Mouse (Mus musculus) limb, embryonic 14.5 days (tissue): ENCODE data around the gene Eif5a. TPM values are rescaled to one million over a fixed set of nuclear protein-coding genes. Genes with fewer than 3 reads are reported as not detected.
"Not testable (repeated sequence)": the region's sequence is repeated elsewhere in the genome, so short reads cannot be mapped to it uniquely, and the experiment has no call there.

ENCODE experiments used
- ATAC-seq: fragments of 200-750 bp; cut with Nextera tagmentation; 2 replicates; pipeline ENCODE4 v1.8.0; 2017; ENCODE audit warnings: low read depth, moderate number of reproducible peaks, moderate TSS enrichment; ENCODE audit not compliant: low FRiP score
- DNase-seq: peaks from one replicate; pipeline ENCODE4 v3.0.0-alpha.2; 2015; ENCODE audit warnings: low spot score
- H3K27ac ChIP-seq: fragments of 300-500 bp; sonication (generic); replicated peaks from 2 replicates; pipeline ENCODE4 v1.5.1; 2014; ENCODE audit warnings: low read depth, mild to moderate bottlenecking, low read length, moderate library complexity, mixed read lengths
- H3K27me3 ChIP-seq: fragments of 300-500 bp; sonication (generic); 2 replicates; pipeline ENCODE4 v1.6.1; 2014; ENCODE audit warnings: low read length, mixed read lengths; ENCODE audit not compliant: control insufficient read depth, insufficient read depth
- H3K36me3 ChIP-seq: fragments of 300-500 bp; sonication (generic); 2 replicates; pipeline ENCODE4 v1.6.1; 2014; ENCODE audit warnings: mild to moderate bottlenecking, low read length, moderate library complexity, mixed read lengths; ENCODE audit not compliant: control insufficient read depth, insufficient read depth
- H3K4me1 ChIP-seq: fragments of 300-500 bp; sonication (generic); 2 replicates; pipeline ENCODE4 v1.6.1; 2014; ENCODE audit warnings: antibody characterized with exemption, low read length, mixed read lengths; ENCODE audit not compliant: control insufficient read depth, insufficient read depth
- H3K4me2 ChIP-seq: fragments of 300-500 bp; sonication (generic); replicated peaks from 2 replicates; pipeline ENCODE4 v1.6.1; 2014; ENCODE audit warnings: low read depth, mild to moderate bottlenecking, low read length, moderate library complexity; ENCODE audit not compliant: severe bottlenecking
- H3K4me3 ChIP-seq: fragments of 300-500 bp; sonication (generic); replicated peaks from 2 replicates; pipeline ENCODE4 v1.5.1; 2014; ENCODE audit warnings: low read length
- H3K9ac ChIP-seq: fragments of 300-500 bp; sonication (generic); 2 replicates; pipeline ENCODE4 v1.6.1; 2014; ENCODE audit warnings: mild to moderate bottlenecking, low read depth, low read length, moderate library complexity; ENCODE audit not compliant: severe bottlenecking
- H3K9me3 ChIP-seq: fragments of 300-500 bp; sonication (generic); 2 replicates; pipeline ENCODE4 v1.6.1; 2016; ENCODE audit warnings: low read length; ENCODE audit not compliant: control insufficient read depth
- POLR2A ChIP-seq: fragments of 200-500 bp; IDR thresholded peaks from 2 replicates; pipeline ENCODE4 v1.8.0; 2012; ENCODE audit warnings: inconsistent platforms, mild to moderate bottlenecking, moderate library complexity, borderline replicate concordance; ENCODE audit not compliant: insufficient read depth, insufficient read length; ENCODE audit errors: extremely low read depth
- WGBS: fragments of 180-500 bp; shearing (Covaris S2); extraction: QIAGEN DNeasy Blood & Tissue Kit; methylation state at CpG from one replicate; pipeline ENCODE4 v1.1.7; 2014; 5-methylcytosine and 5-hydroxymethylcytosine counted together
- polyA plus RNA-seq, 2 experiments: library from polyadenylated mRNA; depleted of rRNA in 1 of 2; stranded (reverse) in 1 of 2; unstranded in 1 of 2; fragments of >200 nt; fragmentation: Nextera tagmentation in 1 of 2; extraction: Ambion mirVana in 1 of 2; gene quantifications; 2 replicates each; pipeline versions ENCODE4 v1.2.1 to v1.2.3; 2012 to 2014

Gene Eif5a
- polyA plus RNA-seq, 2 experiments: 1,079 to 1,603 TPM

DNA sequence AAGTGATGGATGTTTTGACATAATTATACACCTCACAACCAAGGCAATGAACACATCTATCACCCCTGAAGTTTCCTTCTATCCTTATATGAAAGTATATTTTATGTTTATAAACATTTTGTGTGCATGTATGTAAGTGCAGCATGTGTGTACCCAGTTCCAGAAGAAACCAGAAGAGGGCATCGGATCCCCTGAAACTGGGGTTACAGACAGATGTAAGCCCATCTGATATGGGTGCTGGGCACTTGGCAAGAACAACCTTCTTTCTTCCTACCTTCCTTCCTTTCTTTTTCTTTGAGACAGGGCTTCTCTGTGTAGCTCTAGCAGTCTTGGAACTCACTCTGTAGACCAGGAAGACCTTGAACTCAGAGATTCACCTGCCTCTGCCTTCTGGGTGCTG, 34.5 kb upstream of the Eif5a start:
- WGBS: 73% methylated on average over 1 of the region's 1 CpGs
- Histone ChIP-seq H3K4me2 (no peak overlapping the region), H3K9me3 (no peaks in the 10 kb centered on the region), H3K9ac (no peak overlapping the region), H3K4me3 (no peak overlapping the region), H3K36me3 (no peaks in the 10 kb centered on the region), H3K4me1 (no peaks in the 10 kb centered on the region), H3K27me3 (peaks cover 5% of the 10 kb centered on the region; the same call in 1 of the 2 replicates), H3K27ac (no peak overlapping the region)
- no peak for ATAC-seq
- no peak for TF ChIP-seq POLR2A
- DNase-seq: no peak

DNA sequence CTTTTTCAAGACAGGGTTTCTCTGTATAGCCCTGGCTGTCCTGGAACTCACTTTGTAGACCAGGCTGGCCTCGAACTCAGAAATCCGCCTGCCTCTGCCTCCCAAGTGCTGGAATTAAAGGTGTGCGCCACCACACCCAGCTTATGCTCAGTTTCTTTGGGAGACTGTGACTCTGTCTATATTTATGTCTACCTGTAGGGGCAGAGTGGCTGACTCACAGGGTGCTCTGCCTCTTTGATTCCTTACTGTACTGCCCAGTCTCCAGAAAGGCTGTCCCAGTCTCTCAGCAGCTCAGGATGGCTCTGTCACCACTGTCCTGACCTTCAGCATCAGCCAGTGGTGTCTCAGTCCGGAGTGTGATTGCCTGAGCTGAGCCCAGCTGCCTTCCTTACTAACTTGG, 33.9 kb upstream of the Eif5a start:
- H3K4me1 ChIP-seq, H3K4me2 ChIP-seq, H3K9me3 ChIP-seq, H3K9ac ChIP-seq, ATAC-seq, DNase-seq, H3K36me3 ChIP-seq, H3K4me3 ChIP-seq, H3K27ac ChIP-seq, H3K27me3 ChIP-seq: not testable (repeated sequence)
- 78% methylated on average over 4 of the region's 4 CpGs for WGBS

GRCm38 (mm10) chr11:69953267-69953915, 31.6 kb upstream of the Eif5a start:
- Histone ChIP-seq H3K4me1 (peaks cover 4% of the 10 kb centered on the region; the same call in 1 of the 2 replicates), H3K36me3 (no peaks in the 10 kb centered on the region), H3K4me2 (no peak overlapping the region), H3K4me3 (no peak overlapping the region), H3K27ac (no peak overlapping the region), H3K9me3 (no peaks in the 10 kb centered on the region), H3K27me3 (no peaks in the 10 kb centered on the region), H3K9ac (no peak overlapping the region)
- DNase-seq (no peak), ATAC-seq (no peak)
- TF ChIP-seq POLR2A: no peak
- 66% methylated on average over 11 of the region's 11 CpGs for WGBS

GRCm38 (mm10) chr11:69952274-69952673, 30.5 kb upstream of the Eif5a start:
- ATAC-seq (no peak), DNase-seq (no peak)
- H3K9ac ChIP-seq: no peak overlapping the region
- no peaks in the 10 kb centered on the region for H3K36me3 ChIP-seq
- H3K27ac ChIP-seq: no peak overlapping the region
- WGBS: 53% methylated on average over 1 of the region's 1 CpGs
- H3K27me3 ChIP-seq: no peaks in the 10 kb centered on the region
- no peak for TF ChIP-seq POLR2A
- no peak overlapping the region for H3K4me2 ChIP-seq
- no peaks in the 10 kb centered on the region for H3K9me3 ChIP-seq
- no peak overlapping the region for H3K4me3 ChIP-seq
- H3K4me1 ChIP-seq: peaks cover 7% of the 10 kb centered on the region; the same call in 1 of the 2 replicates

- Histone ChIP-seq H3K27me3 (no peaks in the 10 kb centered on the region), H3K4me1 (peaks cover 19% of the 10 kb centered on the region), H3K9ac (no peak overlapping the region), H3K4me2 (no peak overlapping the region), H3K9me3 (no peaks in the 10 kb centered on the region), H3K27ac (no peak overlapping the region), H3K4me3 (no peak overlapping the region), H3K36me3 (0 out of 2 replicates have a peak, but pooled peaks cover 1% of the 10 kb centered on the region)
- TF ChIP-seq POLR2A: no peak
- DNase-seq: no peak
- ATAC-seq: no peak
- 51% methylated on average over 4 of the region's 4 CpGs for WGBS
These were observed 29.2 kb upstream of the Eif5a start for GRCm38 (mm10) chr11:69950807-69951459.
